Mouse (Mus musculus): ENCODE results near the gene Cyp2d10.
A peak's percentile ranks its signal among the peaks of the same experiment; 100 is the strongest.

The Cyp2d10 gene

GRCm38 (mm10) chr15:82358431-82359260, 48.3 kb downstream of the Cyp2d10 start:
- DNase-seq (ENCODE audit: low spot score) = no peak

GRCm38 (mm10) chr15:82354126-82354945, 52.7 kb downstream of the Cyp2d10 start, which contains the start of gene Ndufa6:
Gene Ndufa6 (minus strand): TSS chr15:82354322.
- peak; percentile 98 for DNase-seq (ENCODE audit: low spot score)

GRCm38 (mm10) chr15:82353745-82354113, 53.3 kb downstream of the Cyp2d10 start:
- no peak for DNase-seq (ENCODE audit: low spot score)

GRCm38 (mm10) chr15:82353078-82353744, 53.8 kb downstream of the Cyp2d10 start:
- no peak for DNase-seq (ENCODE audit: low spot score)

All from testis, postnatal 14 days (tissue).